Mouse (Mus musculus) kidney, postnatal 10 days (tissue): ENCODE results near the gene Afdn.
"Not testable (repeated sequence)": the region's sequence is repeated elsewhere in the genome, so short reads cannot be mapped to it uniquely, and the experiment has no call there.

Experiments
- DNase-seq: peaks from one replicate; pipeline ENCODE4 v3.0.0; 2021; ENCODE audit warnings: mixed read lengths

The Afdn gene

GRCm38 (mm10) chr17:13781948-13782347 is 21.6 kb downstream of the Afdn start:
- DNase-seq = no peak

- DNase-seq = no peak
Measured at GRCm38 (mm10) chr17:13783469-13783868, 23.1 kb downstream of the Afdn start.

GRCm38 (mm10) chr17:13790033-13790432 is 29.7 kb downstream of the Afdn start:
- not testable (repeated sequence) for DNase-seq

GRCm38 (mm10) chr17:13797691-13798090 is 37.4 kb downstream of the Afdn start:
- no peak for DNase-seq

- DNase-seq = no peak
Measured at GRCm38 (mm10) chr17:13802836-13803408, 42.6 kb downstream of the Afdn start.

- no peak for DNase-seq
Measured at GRCm38 (mm10) chr17:13806016-13806415, 45.7 kb downstream of the Afdn start.

- no peak for DNase-seq
Measured at GRCm38 (mm10) chr17:13817789-13818188, 57.5 kb downstream of the Afdn start.

- no peak for DNase-seq
Measured at GRCm38 (mm10) chr17:13819342-13819741, 59.0 kb downstream of the Afdn start.

GRCm38 (mm10) chr17:13820676-13821075 is 60.3 kb downstream of the Afdn start:
- DNase-seq = no peak

GRCm38 (mm10) chr17:13825421-13825820 is 65.1 kb downstream of the Afdn start:
- DNase-seq = no peak

- DNase-seq = no peak
Measured at GRCm38 (mm10) chr17:13830234-13830633, 69.9 kb downstream of the Afdn start.

GRCm38 (mm10) chr17:13830636-13831341 is 70.5 kb downstream of the Afdn start:
- DNase-seq = peak; percentile 65

GRCm38 (mm10) chr17:13835876-13836275 is 75.5 kb downstream of the Afdn start:
- peak; percentile 19 for DNase-seq

GRCm38 (mm10) chr17:13850175-13850574 is 89.8 kb downstream of the Afdn start:
- DNase-seq = peak; percentile 34

GRCm38 (mm10) chr17:13853883-13854282 is 93.5 kb downstream of the Afdn start:
- not testable (repeated sequence) for DNase-seq

- DNase-seq = no peak
Measured at GRCm38 (mm10) chr17:13855396-13855795, 95.1 kb downstream of the Afdn start.

- no peak for DNase-seq
Measured at GRCm38 (mm10) chr17:13856429-13857090, 96.2 kb downstream of the Afdn start.

GRCm38 (mm10) chr17:13865340-13865739 is 105.0 kb downstream of the Afdn start:
- peak; percentile 21 for DNase-seq

- DNase-seq = no peak
Measured at GRCm38 (mm10) chr17:13866951-13867351, 106.6 kb downstream of the Afdn start.

GRCm38 (mm10) chr17:13867475-13867874 is 107.1 kb downstream of the Afdn start:
- DNase-seq = peak; percentile 25

- DNase-seq = no peak
Measured at GRCm38 (mm10) chr17:13870236-13870635, 109.9 kb downstream of the Afdn start.

- no peak for DNase-seq
Measured at GRCm38 (mm10) chr17:13874245-13874644, 113.9 kb downstream of the Afdn start.

- no peak for DNase-seq
Measured at GRCm38 (mm10) chr17:13877460-13877859, 117.1 kb downstream of the Afdn start.

- DNase-seq = no peak
Measured at GRCm38 (mm10) chr17:13879731-13880130, 119.4 kb downstream of the Afdn start.
